Mouse (Mus musculus) liver, adult 2 months (tissue): Measurements from ENCODE around the gene Defb45.

ENCODE experiments used
- CTCF ChIP-seq: fragments of 200-500 bp; IDR thresholded peaks from 2 replicates; pipeline ENCODE4 v1.5.1; 2011; ENCODE audit warnings: low read depth, low read length, control low read depth
- POLR2A ChIP-seq: fragments of 200-500 bp; IDR thresholded peaks from 2 replicates; pipeline ENCODE4 v1.6.1; 2011; ENCODE audit warnings: low read length, control low read depth; ENCODE audit not compliant: insufficient read depth; ENCODE audit errors: extremely low read depth

DNA sequence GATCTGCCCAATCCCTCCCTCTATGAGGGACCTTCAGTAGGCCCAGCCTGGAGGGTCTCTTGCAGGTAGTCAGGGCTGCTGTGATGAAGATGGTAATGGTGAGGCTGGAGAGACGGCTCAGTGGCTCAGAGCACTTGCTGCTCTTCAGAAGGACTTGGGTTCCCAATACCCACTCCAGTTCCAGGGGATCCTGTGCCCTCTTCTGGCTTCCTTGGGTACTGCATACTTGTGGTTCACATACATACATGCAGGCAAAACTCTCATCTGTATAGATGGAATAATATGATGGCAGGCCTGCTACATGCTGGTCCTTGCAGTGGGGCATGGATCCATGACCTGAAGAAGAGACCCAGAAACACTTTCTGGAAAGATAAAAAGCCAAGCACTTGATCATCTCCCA lies 9.5 kb upstream of the Defb45 start:
- TF ChIP-seq CTCF (no peak), POLR2A (no peak)
